Mouse (Mus musculus) heart, postnatal 10 days (tissue): ENCODE results near the gene Lmo3. TPM values are rescaled to one million over a fixed set of nuclear protein-coding genes. Genes with fewer than 3 reads are reported as not detected.

Experiments
- DNase-seq, 2 experiments: peaks; one replicate each; pipeline ENCODE4 v3.0.0; 2021
- intact Hi-C: fragments of 180-260 bp; cut with DNase I; formaldehyde crosslinking; loops from one replicate; pipeline ENCODE4 v1.15.1; 2025
- total RNA-seq, 2 experiments: library from RNA; stranded (reverse); gene quantifications; 2 replicates each; pipeline ENCODE4 v1.2.3; 2021

The Lmo3 gene
- total RNA-seq, 2 experiments from 2014 or later, result 0.17 to 0.50 TPM

DNA sequence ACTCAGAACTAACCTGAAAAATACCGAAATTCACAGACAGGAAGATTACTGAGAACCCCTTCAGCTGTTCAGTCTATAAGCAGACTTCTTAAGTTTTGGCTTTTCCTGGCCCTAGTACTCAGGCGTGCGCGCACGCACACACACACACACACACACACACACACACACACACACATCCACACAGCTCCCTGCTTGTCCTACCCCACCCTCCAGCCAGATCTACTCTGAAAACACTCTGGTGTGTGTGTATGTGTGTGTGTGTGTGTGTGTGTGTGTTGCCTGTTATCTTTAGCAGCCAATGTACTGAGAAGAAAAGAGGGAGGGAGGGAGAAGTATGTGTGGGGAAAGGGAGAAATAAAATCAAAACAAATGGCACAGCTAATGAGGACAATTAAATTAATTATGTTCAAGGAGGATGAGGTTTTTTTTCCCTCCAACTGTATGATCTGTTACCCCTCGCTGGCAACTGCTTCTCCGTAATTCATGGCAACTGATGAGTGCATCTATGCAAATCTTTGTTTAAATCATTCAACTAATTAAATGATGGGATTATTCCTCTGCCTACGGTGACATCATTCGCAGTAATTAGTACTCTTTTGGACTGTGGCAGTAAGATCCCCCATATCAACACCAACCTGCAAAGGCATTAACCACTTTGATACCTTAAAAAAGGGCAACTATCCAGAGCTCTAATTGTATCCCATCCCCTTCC is 157.1 kb downstream of the Lmo3 start:
- intact Hi-C loops, result no loop called here
- DNase-seq, result no peak

DNA sequence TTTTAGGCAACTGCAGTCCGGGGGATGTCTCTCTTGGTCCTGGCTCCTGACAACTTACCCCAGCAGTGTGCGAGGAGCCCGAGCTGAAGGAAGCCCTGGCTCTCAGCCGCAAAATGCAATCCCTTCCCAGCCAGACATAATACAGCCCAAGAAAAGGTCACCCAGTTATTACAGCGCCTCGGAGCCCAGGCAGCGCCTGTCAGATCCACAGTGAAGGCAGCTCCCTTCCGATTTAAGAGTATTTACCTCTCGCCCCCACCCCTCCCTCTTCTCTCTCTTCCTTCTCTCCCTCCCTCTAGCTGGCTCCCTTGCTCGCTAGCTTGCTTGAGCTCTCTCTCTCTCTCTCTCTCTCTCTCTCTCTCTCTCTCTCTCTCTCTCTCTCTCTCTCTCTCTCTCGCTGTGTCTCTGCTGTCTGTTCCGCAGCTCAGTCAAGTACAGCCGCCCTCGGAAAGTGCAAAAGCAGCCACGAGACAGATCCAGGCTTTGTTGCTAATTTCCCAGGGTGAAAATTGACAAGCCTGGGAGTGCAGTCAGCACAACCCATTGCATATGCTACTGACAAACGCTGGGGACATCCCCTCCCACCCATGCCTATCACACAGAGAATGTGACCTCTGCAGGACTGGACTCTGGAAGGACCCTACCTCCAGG is 159.0 kb downstream of the Lmo3 start:
- peak; percentile 19 to 22 for DNase-seq
- intact Hi-C loops, result no loop called here

DNA sequence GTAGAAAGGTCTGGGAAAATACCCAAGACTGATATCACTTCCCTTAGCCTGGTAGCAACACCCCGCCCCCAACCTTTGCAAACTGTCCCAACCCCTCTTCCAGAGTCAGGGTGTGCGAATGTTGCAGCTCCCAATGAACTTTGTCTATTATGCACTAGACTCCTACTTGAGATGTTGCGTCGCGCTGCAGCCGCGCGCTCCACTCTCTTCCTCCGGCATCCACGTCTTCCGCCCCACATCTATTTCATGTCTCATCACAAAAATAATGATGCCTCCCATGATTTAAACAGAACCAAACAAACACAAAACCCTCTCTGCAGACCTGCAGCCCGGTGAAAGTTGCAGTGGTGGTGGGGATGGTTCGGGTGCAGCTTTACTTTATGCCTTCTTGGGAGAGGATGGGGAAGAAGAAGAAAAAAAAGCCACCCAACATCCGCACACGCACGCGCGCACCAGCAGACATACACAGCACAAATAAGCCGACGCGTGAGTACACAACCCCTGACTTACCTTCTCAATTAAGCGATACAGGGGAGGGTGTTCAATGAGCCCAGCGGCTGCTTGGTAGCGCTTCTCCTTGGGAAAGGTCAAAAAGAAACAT is 159.7 kb downstream of the Lmo3 start:
- intact Hi-C loops, result no loop called here
- no peak for DNase-seq

DNA sequence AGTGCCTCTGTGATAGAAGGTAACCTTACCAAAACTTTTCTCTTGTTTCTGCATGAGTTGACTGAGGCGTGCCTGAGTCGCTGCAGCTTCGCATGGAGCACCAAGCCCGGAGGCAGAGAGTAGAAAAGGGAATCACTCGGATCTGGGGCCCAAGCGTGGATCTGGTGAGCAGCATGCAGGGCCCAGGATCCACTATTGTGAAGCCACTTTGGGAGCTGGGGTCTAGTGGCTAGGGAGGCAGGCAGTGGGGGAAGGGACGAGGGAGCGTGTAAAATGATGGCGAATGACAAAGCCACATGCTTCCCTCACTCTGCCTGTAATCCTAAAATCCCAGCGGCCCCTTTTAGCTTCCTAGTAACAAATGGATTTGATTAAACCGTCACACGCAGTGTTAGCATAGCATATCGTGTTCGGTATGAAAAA is 160.6 kb downstream of the Lmo3 start:
- intact Hi-C loops, result no loop called here
- DNase-seq, result peak in 1 of 2 experiments; percentile 12

DNA sequence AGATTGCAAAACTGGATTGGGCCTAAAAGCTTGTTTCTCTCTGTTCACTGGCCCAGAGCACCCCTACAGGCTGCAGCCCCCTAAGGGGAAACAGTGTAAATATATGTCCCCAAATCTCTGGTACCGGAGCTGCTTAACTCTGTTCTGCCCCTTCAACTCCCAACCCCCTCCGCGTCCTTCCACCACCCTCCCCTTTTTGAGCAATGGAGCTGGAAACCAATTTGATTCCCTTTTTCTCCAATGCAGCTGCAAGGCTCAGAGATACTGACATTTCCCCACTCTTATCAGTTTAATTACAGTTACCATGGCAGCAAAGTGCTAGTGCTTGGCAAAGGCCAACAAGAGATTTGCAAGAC is 161.3 kb downstream of the Lmo3 start:
- DNase-seq, result no peak
- intact Hi-C loops, result no loop called here

DNA sequence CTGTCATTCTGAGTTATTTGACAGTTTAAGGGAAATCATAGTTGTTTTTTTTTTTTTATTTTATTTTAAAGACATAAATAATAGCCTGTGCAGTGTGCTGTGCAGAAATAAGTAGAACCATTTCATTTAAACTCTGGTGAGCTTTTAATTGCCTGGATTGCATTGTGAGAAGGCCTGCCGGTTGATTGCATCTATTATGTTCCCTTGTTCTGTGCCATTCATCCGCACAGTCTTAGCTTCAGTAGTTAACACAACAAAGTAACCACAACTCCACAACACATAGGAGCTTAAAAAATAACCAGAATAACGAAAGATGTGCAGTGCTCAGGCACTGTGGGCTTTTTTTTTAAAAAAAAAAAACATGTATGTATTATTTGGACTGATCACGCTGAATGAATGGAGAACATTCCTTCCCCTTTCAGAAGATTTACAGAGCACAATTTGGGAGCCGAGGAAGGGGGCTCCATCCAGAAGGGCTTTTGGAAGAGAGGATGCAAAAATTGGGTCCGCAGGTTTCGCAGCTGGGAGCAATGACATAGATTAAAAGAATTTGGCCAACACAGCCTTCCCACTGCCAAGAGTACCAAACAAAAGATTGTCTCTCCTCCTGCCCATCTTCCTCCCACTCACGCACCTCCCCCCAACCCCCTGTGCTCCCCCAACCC is 161.8 kb downstream of the Lmo3 start:
- no peak for DNase-seq
- intact Hi-C loops, result no loop called here

DNA sequence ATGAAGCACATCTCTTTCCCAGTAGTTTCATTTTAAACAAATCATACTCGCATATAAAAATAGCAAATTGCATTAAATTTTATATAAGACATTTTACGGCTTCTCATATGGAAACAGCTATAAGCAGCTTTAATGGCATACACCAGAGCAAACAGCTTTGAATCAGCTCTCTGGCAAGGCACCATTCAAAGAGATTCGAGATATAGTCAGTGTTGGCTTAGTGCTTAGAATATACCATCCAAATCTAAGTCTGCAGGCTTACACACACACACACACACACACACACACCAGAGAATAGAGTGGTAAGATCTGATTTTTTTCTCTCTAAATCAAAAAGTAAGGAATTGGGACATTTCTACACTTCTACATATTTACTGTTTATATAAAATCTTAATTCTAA is 169.7 kb downstream of the Lmo3 start:
- intact Hi-C loops, result no loop called here
- DNase-seq, result no peak

DNA sequence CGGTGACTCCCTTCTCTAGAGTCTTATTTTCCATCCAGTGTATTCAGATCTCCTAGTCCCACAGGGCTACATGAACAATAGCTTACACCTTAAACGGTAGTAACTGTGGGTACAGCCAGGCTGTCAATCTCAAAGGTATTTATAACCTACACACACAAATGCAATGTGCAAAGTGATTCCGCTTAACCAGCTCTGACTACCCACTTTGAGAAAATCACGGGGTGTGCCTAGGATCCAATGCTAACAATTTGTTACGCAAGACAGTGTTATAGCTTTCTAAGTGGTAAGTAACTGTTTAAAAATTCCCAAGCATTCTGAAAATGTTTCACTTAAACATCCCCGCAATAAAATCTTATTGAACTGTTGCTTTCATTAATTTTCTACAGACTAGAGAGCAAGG is 179.7 kb downstream of the Lmo3 start:
- intact Hi-C loops, result no loop called here
- DNase-seq, result no peak

DNA sequence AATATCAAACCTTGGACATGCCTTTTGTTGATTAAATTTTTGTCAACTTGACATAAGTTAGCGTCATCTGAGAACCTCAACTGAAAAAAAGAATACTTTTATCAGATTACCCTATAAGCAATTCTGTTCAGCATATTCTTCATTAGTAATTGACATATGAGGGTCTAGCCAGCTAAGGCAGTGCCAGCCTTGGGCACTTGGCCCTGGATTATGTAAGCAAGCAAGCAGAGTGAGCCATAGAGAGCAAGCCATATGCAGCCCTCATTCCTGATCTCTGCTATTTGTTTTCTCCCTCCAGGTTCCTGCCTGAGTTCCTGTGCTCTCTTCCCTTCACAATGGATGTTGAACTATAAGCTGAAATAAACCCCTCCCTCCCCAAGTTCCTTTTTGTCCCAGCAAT is 182.9 kb downstream of the Lmo3 start:
- no peak for DNase-seq
- intact Hi-C loops, result no loop called here

DNA sequence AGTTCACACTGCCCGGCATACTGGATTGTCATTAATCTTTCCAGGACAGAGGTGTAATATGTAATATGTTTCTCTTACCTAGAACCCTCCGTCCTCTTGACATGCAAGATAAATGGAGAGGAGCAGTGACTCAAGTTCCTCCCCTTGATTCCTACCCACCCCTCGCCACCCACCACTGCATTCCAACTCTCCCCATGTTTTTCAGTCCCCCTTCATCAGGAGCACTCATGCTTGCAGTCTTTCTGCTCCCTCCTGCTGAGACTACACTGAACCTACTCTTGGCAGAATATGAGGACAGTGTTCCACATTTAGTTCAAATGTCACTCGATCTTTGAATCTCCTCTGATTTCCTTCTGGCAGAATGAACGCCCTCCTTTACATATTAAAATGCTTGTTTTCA is 190.7 kb downstream of the Lmo3 start:
- intact Hi-C loops, result no loop called here
- DNase-seq, result no peak

DNA sequence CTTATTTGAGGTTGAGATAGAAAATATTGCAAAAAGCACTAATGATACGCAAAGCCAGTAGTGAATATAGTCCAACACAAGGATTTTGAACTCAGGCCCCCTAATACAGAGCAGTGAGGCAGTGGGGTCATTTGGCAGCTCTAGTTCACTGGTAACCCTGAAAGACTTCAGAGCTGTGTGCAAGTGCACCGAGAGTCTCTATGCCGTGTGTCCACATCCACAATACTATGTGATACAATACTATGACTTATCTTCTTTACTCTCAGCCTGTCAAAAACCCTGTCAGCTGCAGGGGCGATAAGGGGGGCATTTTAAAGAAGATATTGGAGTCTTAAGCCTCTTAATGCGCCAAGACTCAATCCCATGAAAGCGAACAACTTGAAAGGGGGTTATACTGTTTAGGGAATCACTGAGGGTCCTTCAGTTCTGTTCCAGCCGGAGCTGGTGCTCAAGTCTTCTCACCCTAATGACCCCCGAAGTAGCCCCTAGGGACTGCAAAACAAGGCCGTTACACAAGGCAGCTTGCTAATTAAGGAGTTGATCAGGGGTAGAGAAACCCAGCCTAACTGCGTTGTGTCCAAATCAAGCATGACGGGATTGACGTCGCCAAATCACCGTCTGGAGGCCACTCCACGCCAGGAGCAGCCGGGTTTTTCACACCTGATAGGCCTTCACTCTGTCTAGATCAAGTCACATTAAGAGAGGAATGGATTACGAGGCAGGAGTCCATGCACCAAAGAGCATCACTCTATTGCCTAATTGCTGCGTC is 193.4 kb downstream of the Lmo3 start:
- intact Hi-C loops, result no loop called here

DNA sequence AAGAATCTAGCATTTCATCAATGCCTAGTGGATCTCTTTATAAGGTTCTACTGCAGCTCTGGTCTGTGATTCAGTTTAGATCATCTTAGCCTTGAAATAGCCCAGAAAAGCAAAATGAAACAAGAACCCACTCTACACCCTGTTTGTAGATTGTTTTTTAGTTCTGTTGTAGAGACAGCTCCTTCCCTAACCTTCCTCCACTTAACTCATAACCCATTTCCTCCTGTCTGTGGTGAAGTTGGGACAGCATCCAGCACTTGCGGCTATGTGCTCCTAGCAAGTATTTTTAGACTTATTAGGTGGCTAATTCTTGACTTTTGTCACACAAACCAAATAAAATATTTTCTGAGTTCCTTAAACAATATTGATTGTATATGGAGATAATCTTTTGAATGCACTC is 198.6 kb downstream of the Lmo3 start:
- intact Hi-C loops, result no loop called here
- no peak for DNase-seq

More for the DNA sequence above, 193.4 kb downstream of the Lmo3 start:
- no peak for DNase-seq

DNA sequence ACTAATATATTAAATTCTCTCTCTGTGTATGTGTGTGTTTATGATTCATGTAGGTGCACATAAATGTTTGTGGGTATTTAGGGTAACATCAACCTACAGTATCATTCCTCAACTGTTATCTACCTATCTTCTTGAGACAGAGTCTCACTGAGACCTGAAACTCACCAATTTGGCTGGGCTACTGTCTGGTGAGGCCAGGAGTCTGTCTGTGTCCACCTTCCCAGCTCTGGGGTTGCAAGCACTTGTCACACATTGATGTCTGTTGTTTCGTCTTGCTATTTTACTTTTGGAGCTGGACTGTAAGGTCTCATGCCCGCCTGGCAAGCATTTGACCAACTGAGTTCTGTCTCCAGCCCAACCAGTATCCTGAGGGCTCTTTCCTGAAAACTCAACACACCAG is 210.6 kb downstream of the Lmo3 start:
- DNase-seq, result no peak
- intact Hi-C loops, result no loop called here

DNA sequence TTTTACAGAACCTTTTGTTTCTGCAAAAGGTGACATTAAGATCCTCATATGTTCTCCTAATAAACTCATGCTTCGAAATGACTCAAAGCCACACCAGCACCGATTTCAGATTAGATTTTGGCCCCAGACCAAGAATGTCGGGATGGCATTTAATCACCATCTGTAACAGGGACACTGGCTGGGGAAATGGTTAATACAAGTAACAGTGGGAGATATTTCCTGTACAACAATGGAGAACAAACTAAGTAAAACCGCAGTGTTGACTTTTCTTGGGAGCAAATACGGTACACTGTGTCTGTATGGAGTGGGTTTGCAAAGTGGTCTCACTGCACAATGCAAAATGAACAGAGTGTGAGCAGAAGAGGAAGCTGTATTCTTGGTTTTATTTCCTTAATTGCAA is 217.7 kb downstream of the Lmo3 start:
- intact Hi-C loops, result no loop called here
- no peak for DNase-seq

DNA sequence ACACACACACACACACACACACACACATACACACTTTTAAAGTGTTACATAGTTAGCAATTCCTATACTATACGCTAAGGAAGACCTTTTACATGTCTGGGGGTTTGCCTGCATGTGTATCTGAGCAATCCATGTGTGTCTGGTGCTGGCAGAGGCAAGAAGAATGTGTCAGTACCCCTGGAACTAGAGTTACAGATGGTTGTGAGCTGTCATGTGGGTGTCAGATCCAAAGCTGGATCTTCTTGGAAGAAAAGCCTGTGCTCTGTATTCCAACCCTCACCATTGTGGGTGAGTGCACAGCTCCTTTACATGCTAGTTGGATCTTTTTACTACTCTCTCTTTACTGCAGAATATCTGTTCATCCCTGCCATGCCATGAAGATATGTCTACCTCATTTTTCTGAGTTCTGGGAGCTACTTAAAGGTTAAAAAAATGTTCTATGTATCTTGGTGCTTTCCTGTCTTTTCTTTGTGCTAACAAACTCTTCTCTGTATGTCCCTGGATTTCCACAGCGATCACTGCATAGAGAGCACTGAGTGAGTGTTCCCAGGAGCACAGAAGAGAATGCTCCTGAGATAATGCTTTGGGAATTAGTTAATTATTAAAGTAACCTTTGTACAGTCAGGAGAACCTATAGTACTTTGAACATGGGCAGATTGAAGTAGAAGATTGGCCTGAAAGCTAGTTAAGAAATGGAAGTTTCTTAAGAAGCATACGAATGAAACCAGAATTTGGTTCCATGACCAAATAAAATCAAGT is 231.0 kb downstream of the Lmo3 start:
- intact Hi-C loops, result no loop called here
- no peak for DNase-seq

DNA sequence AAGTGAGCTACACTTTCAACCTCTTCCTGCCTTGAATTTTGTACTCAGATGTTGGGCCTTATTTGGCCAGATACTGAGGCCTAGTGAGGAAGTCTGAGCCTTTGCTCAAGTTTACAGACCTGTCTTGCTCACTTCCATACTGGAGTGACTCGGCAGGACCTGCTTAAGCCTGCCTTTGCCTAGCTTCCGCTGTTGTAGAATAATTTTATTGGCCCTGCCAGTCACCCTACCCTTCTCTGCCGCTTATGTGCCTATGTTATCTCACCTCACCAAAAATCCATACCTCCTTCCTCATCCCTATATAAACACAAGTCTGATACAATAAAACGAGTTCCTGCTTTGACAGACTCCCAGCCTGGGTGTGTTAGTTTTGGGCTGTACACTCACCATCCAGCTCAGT is 235.2 kb downstream of the Lmo3 start:
- intact Hi-C loops, result no loop called here
- DNase-seq, result no peak

DNA sequence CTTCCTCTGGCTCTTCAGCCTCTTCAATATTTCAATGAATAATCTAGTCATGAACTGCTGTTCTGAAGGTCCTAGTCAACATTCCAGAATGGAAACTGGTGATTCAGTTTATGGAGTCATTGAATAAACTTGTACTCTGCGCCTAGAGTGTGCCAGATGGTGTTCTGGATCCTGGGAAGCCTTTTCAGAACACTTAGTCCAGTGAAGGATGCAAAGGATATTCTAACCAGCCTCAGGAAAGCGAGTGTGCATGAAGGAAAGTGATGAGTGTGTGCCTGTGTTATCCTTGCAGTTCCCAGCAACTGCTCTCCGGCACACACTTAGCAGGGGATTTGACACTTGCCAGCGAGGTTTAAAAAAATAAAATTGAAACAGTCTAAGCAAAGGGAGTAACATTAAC is 245.9 kb downstream of the Lmo3 start:
- intact Hi-C loops, result no loop called here
- no peak for DNase-seq

DNA sequence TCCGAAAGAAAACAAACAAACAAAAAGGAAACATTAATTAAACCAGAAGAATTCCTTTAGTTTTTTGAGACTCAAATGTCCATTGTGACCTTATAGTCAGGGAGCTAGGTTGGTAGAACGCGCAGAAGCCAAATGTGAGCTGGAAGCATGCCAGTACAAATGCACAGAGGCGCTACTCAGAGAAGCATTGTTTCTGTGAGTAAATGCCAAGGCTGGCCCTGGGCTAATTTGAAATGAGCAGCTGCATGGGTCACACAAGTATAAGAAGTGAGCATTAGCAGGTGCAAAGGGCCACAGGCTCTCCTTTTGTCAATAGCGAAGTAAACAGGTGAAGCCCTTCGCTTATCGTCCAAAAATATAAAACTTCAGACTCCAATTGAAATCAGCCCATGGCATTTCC is 247.8 kb downstream of the Lmo3 start:
- peak; percentile 15 to 22 for DNase-seq

DNA sequence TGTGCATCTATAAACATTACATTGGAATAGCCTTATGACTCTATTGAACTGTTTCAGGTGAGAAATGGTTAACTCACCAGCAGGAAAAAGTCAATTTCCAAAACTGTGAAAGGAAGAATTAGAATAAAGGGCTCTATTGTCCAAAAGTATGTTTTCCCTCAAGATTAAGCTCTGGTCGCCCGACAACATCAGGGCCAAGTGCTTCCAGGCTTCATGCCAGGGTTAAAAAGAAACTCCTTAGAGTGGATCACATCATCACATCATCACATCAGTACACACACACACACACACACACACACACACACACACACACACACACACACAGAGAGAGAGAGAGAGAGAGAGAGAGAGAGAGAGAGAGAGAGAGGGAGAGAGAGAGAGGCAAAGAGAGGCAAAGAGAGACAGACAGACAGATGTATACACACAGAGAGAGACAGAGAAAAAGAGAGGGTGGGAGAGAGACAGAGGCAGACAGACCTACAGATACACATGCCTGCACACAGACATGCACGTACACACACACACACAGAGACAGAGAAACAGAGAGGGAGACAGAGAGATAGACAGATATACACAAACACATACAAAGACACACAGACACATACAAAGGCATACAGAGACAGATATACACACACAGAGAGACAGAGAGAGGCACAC is 255.9 kb downstream of the Lmo3 start:
- DNase-seq, result peak; percentile 75 to 77
- intact Hi-C loops, result no loop called here

More for the DNA sequence above, 247.8 kb downstream of the Lmo3 start:
- intact Hi-C loops, result no loop called here

DNA sequence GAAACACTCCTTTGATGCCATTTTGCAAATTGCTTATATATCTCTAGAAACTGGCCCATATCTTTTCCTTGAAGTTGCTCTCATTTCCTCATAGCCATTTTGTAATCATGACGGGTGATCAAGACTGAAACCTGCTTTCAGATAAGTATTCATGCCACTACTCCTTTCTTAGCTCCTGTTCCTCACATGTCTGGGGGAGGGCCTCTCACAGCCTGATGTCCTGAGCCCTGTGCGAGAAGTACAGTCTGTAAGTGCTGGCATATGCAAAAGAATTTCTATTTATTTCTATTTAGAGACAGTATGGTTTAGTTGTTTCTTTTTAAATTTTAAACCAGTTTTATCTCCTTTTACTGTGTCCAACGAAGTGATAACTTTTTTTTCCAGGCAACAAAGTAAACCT is 256.6 kb downstream of the Lmo3 start:
- intact Hi-C loops, result no loop called here
- DNase-seq, result no peak
